Mouse (Mus musculus): ENCODE data around the gene Cd300lf. TPM values are rescaled to one million over a fixed set of nuclear protein-coding genes. Genes with fewer than 3 reads are reported as not detected.

Gene Cd300lf
- polyA plus RNA-seq, 1 experiment from 2014 or later: 0.22 TPM

GRCm38 (mm10) chr11:115150741-115151254 lies 17.0 kb upstream of the Cd300lf start:
- no peak overlapping the region for H3K4me2 ChIP-seq (ENCODE audit: low read length)
- H3K4me1 ChIP-seq (ENCODE audit: control insufficient read depth in 2 of 2, insufficient read depth in 2 of 2, low read length in 2 of 2): peaks cover 0 to 11% of the 10 kb centered on the region in 2 experiments; a peak in 2 of 4 replicates
- no peak overlapping the region for H3K4me3 ChIP-seq (ENCODE audit: control insufficient read depth in 1 of 2, insufficient read depth in 1 of 2, low read depth in 1 of 2, low read length in 2 of 2)
- H3K36me3 ChIP-seq (ENCODE audit: control insufficient read depth, insufficient read depth, low read length): no peaks in the 10 kb centered on the region
- H3K9ac ChIP-seq (ENCODE audit: low read length): no peak overlapping the region
- H3K9me3 ChIP-seq (ENCODE audit: control insufficient read depth, low read length): 0 out of 2 replicates have a peak, but pooled peaks cover 6% of the 10 kb centered on the region
- peaks cover 27% of the 10 kb centered on the region for H3K27me3 ChIP-seq (ENCODE audit: control insufficient read depth, insufficient read depth, low read length)
- H3K27ac ChIP-seq (replicated peaks in 1 of 2; ENCODE audit: control insufficient read depth in 1 of 2, insufficient read depth in 1 of 2, low read depth in 2 of 2, low read length in 2 of 2): no peak overlapping the region
- no peak for ATAC-seq (ENCODE audit: insufficient number of reproducible peaks, insufficient read depth, low FRiP score, low read depth)
- 63% methylated on average over 6 of the region's 6 CpGs for WGBS

GRCm38 (mm10) chr11:115147813-115148212 lies 14.0 kb upstream of the Cd300lf start:
- WGBS: 84% methylated on average over 4 of the region's 4 CpGs
- Histone ChIP-seq H3K9ac (ENCODE audit: low read length) (no peak overlapping the region), H3K36me3 (ENCODE audit: control insufficient read depth, insufficient read depth, low read length) (no peaks in the 10 kb centered on the region), H3K27me3 (ENCODE audit: control insufficient read depth, insufficient read depth, low read length) (peaks cover 4% of the 10 kb centered on the region; the same call in 1 of the 2 replicates), H3K9me3 (ENCODE audit: control insufficient read depth, low read length) (0 out of 2 replicates have a peak, but pooled peaks cover 6% of the 10 kb centered on the region), H3K4me2 (ENCODE audit: low read length) (no peak overlapping the region), H3K27ac (replicated peaks in 1 of 2; ENCODE audit: control insufficient read depth in 1 of 2, insufficient read depth in 1 of 2, low read depth in 2 of 2, low read length in 2 of 2) (no peak overlapping the region), H3K4me3 (ENCODE audit: control insufficient read depth in 1 of 2, insufficient read depth in 1 of 2, low read depth in 1 of 2, low read length in 2 of 2) (no peak overlapping the region), H3K4me1 (ENCODE audit: control insufficient read depth in 2 of 2, insufficient read depth in 2 of 2, low read length in 2 of 2) (peaks cover 0 to 6% of the 10 kb centered on the region in 2 experiments; a peak in 2 of 4 replicates)
- no peak for ATAC-seq (ENCODE audit: insufficient number of reproducible peaks, insufficient read depth, low FRiP score, low read depth)

- Histone ChIP-seq H3K36me3 (ENCODE audit: control insufficient read depth, insufficient read depth, low read length) (no peaks in the 10 kb centered on the region), H3K27me3 (ENCODE audit: control insufficient read depth, insufficient read depth, low read length) (0 out of 2 replicates have a peak, but pooled peaks cover 3% of the 10 kb centered on the region), H3K4me2 (ENCODE audit: low read length) (no peak overlapping the region), H3K4me1 (ENCODE audit: control insufficient read depth in 2 of 2, insufficient read depth in 2 of 2, low read length in 2 of 2) (no peaks in the 10 kb centered on the region), H3K27ac (replicated peaks in 1 of 2; ENCODE audit: control insufficient read depth in 1 of 2, insufficient read depth in 1 of 2, low read depth in 2 of 2, low read length in 2 of 2) (no peak overlapping the region), H3K9me3 (ENCODE audit: control insufficient read depth, low read length) (no peaks in the 10 kb centered on the region), H3K4me3 (ENCODE audit: control insufficient read depth in 1 of 2, insufficient read depth in 1 of 2, low read depth in 1 of 2, low read length in 2 of 2) (no peak overlapping the region), H3K9ac (ENCODE audit: low read length) (no peak overlapping the region)
- WGBS: 65% methylated on average over 2 of the region's 2 CpGs
- ATAC-seq (ENCODE audit: insufficient number of reproducible peaks, insufficient read depth, low FRiP score, low read depth): no peak
These were observed 8.2 kb upstream of the Cd300lf start for GRCm38 (mm10) chr11:115141970-115142369.

- Histone ChIP-seq H3K9ac (ENCODE audit: low read length) (no peak overlapping the region), H3K36me3 (ENCODE audit: control insufficient read depth, insufficient read depth, low read length) (no peaks in the 10 kb centered on the region), H3K9me3 (ENCODE audit: control insufficient read depth, low read length) (no peaks in the 10 kb centered on the region), H3K4me2 (ENCODE audit: low read length) (no peak overlapping the region), H3K27me3 (ENCODE audit: control insufficient read depth, insufficient read depth, low read length) (0 out of 2 replicates have a peak, but pooled peaks cover 3% of the 10 kb centered on the region), H3K4me1 (ENCODE audit: control insufficient read depth in 2 of 2, insufficient read depth in 2 of 2, low read length in 2 of 2) (no peaks in the 10 kb centered on the region), H3K27ac (replicated peaks in 1 of 2; ENCODE audit: control insufficient read depth in 1 of 2, insufficient read depth in 1 of 2, low read depth in 2 of 2, low read length in 2 of 2) (no peak overlapping the region), H3K4me3 (ENCODE audit: control insufficient read depth in 1 of 2, insufficient read depth in 1 of 2, low read depth in 1 of 2, low read length in 2 of 2) (no peak overlapping the region)
- WGBS: 62% methylated on average over 5 of the region's 5 CpGs
- no peak for ATAC-seq (ENCODE audit: insufficient number of reproducible peaks, insufficient read depth, low FRiP score, low read depth)
These were observed 4.9 kb upstream of the Cd300lf start for GRCm38 (mm10) chr11:115138597-115139262.

- no peak for ATAC-seq (ENCODE audit: insufficient number of reproducible peaks, insufficient read depth, low FRiP score, low read depth)
- H3K4me3 ChIP-seq (ENCODE audit: control insufficient read depth in 1 of 2, insufficient read depth in 1 of 2, low read depth in 1 of 2, low read length in 2 of 2): no peak overlapping the region
- H3K4me2 ChIP-seq (ENCODE audit: low read length): no peak overlapping the region
- WGBS: 77% methylated on average over 8 of the region's 8 CpGs
- H3K27ac ChIP-seq (replicated peaks in 1 of 2; ENCODE audit: control insufficient read depth in 1 of 2, insufficient read depth in 1 of 2, low read depth in 2 of 2, low read length in 2 of 2): no peak overlapping the region
- no peaks in the 10 kb centered on the region for H3K27me3 ChIP-seq (ENCODE audit: control insufficient read depth, insufficient read depth, low read length)
- no peaks in the 10 kb centered on the region for H3K9me3 ChIP-seq (ENCODE audit: control insufficient read depth, low read length)
- H3K4me1 ChIP-seq (ENCODE audit: control insufficient read depth in 2 of 2, insufficient read depth in 2 of 2, low read length in 2 of 2): no peaks in the 10 kb centered on the region
- H3K9ac ChIP-seq (ENCODE audit: low read length): no peak overlapping the region
- H3K36me3 ChIP-seq (ENCODE audit: control insufficient read depth, insufficient read depth, low read length): no peaks in the 10 kb centered on the region
These were observed 1.9 kb downstream of the Cd300lf start for GRCm38 (mm10) chr11:115131768-115132381.

GRCm38 (mm10) chr11:115129508-115130126 lies 4.2 kb downstream of the Cd300lf start:
- Histone ChIP-seq H3K9me3 (ENCODE audit: control insufficient read depth, low read length) (no peaks in the 10 kb centered on the region), H3K27me3 (ENCODE audit: control insufficient read depth, insufficient read depth, low read length) (no peaks in the 10 kb centered on the region), H3K4me3 (ENCODE audit: control insufficient read depth in 1 of 2, insufficient read depth in 1 of 2, low read depth in 1 of 2, low read length in 2 of 2) (no peak overlapping the region), H3K27ac (replicated peaks in 1 of 2; ENCODE audit: control insufficient read depth in 1 of 2, insufficient read depth in 1 of 2, low read depth in 2 of 2, low read length in 2 of 2) (no peak overlapping the region), H3K36me3 (ENCODE audit: control insufficient read depth, insufficient read depth, low read length) (no peaks in the 10 kb centered on the region), H3K9ac (ENCODE audit: low read length) (no peak overlapping the region), H3K4me2 (ENCODE audit: low read length) (no peak overlapping the region), H3K4me1 (ENCODE audit: control insufficient read depth in 2 of 2, insufficient read depth in 2 of 2, low read length in 2 of 2) (no peaks in the 10 kb centered on the region)
- no peak for ATAC-seq (ENCODE audit: insufficient number of reproducible peaks, insufficient read depth, low FRiP score, low read depth)
- 80% methylated on average over 13 of the region's 13 CpGs for WGBS

- Histone ChIP-seq H3K36me3 (ENCODE audit: control insufficient read depth, insufficient read depth, low read length) (no peaks in the 10 kb centered on the region), H3K4me3 (ENCODE audit: control insufficient read depth in 1 of 2, insufficient read depth in 1 of 2, low read depth in 1 of 2, low read length in 2 of 2) (no peak overlapping the region), H3K4me2 (ENCODE audit: low read length) (no peak overlapping the region), H3K9ac (ENCODE audit: low read length) (no peak overlapping the region), H3K27me3 (ENCODE audit: control insufficient read depth, insufficient read depth, low read length) (no peaks in the 10 kb centered on the region), H3K27ac (replicated peaks in 1 of 2; ENCODE audit: control insufficient read depth in 1 of 2, insufficient read depth in 1 of 2, low read depth in 2 of 2, low read length in 2 of 2) (no peak overlapping the region), H3K4me1 (ENCODE audit: control insufficient read depth in 2 of 2, insufficient read depth in 2 of 2, low read length in 2 of 2) (no peaks in the 10 kb centered on the region), H3K9me3 (ENCODE audit: control insufficient read depth, low read length) (no peaks in the 10 kb centered on the region)
- ATAC-seq (ENCODE audit: insufficient number of reproducible peaks, insufficient read depth, low FRiP score, low read depth): no peak
- 39% methylated on average over 4 of the region's 4 CpGs for WGBS
These were observed 5.3 kb downstream of the Cd300lf start for GRCm38 (mm10) chr11:115128483-115128882.
